Mouse (Mus musculus): ENCODE measurements at regions not wholly inside any gene's neighbourhood (a gene's known extent, or its start where the extent isn't known, plus 50 kb on each side); places are given as distances from the start of the nearest gene placed in this dataset.
A peak's percentile ranks its signal among the peaks of the same experiment; 100 is the strongest.

- no peak overlapping the region for H3K9ac ChIP-seq (ENCODE audit: low read length)
- no peak for ATAC-seq (replicated peaks; ENCODE audit: extremely low read depth, insufficient read depth, low FRiP score)
- WGBS = 82% methylated on average over 4 of the region's 4 CpGs
- H3K27ac ChIP-seq (ENCODE audit: low read length) = no peak overlapping the region
- H3K36me3 ChIP-seq (ENCODE audit: control insufficient read depth, insufficient read depth) = no peaks in the 10 kb centered on the region
- no peak overlapping the region for H3K4me2 ChIP-seq (ENCODE audit: low read depth, low read length)
- no peaks in the 10 kb centered on the region for H3K9me3 ChIP-seq (replicated peaks; ENCODE audit: control insufficient read depth, low read length)
- no peak overlapping the region for H3K4me3 ChIP-seq (ENCODE audit: low read length)
- peaks cover 7% of the 10 kb centered on the region; the same call in 1 of the 2 replicates for H3K4me1 ChIP-seq (ENCODE audit: control insufficient read depth, insufficient read depth, low read length)
- H3K27me3 ChIP-seq (ENCODE audit: control insufficient read depth, insufficient read depth, low read length) = no peaks in the 10 kb centered on the region
These were observed 152.4 kb downstream of the Zfp36l1 start for GRCm38 (mm10) chr12:79960446-79960845.

- Histone ChIP-seq H3K9ac (ENCODE audit: low read length) (no peak overlapping the region), H3K27ac (ENCODE audit: low read length) (no peak overlapping the region), H3K9me3 (replicated peaks; ENCODE audit: control insufficient read depth, low read length) (no peaks in the 10 kb centered on the region), H3K36me3 (ENCODE audit: control insufficient read depth, insufficient read depth) (no peaks in the 10 kb centered on the region), H3K4me3 (ENCODE audit: low read length) (no peak overlapping the region), H3K4me1 (ENCODE audit: control insufficient read depth, insufficient read depth, low read length) (peaks cover under 1% of the 10 kb centered on the region; the same call in 1 of the 2 replicates), H3K4me2 (ENCODE audit: low read depth, low read length) (no peak overlapping the region), H3K27me3 (ENCODE audit: control insufficient read depth, insufficient read depth, low read length) (no peaks in the 10 kb centered on the region)
- 79% methylated on average over 14 of the region's 14 CpGs for WGBS
- no peak for ATAC-seq (replicated peaks; ENCODE audit: extremely low read depth, insufficient read depth, low FRiP score)
These were observed 153.1 kb downstream of the Zfp36l1 start for GRCm38 (mm10) chr12:79959540-79960305.

DNA sequence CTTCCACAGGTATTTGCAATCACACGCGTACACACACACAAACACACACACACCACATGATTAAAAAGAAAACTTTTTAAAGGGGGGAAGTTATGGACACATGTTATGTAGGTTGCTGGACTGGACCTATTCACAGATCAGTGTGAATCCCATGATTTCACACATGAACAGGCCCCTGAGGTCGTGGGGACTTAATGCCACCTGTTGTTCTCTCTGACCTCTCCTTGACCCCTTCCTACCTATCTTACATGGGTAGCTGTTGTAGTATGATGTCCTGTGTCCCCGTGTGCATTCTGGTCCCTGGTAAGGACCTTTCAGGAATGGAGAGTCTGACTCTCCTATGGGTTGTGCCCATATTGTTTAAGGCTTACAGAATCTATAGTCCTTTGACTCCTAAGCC lies 155.6 kb downstream of the Zfp36l1 start:
- Histone ChIP-seq H3K27ac (ENCODE audit: low read length) (no peak overlapping the region), H3K4me1 (ENCODE audit: control insufficient read depth, insufficient read depth, low read length) (no peaks in the 10 kb centered on the region), H3K9ac (ENCODE audit: low read length) (no peak overlapping the region), H3K36me3 (ENCODE audit: control insufficient read depth, insufficient read depth) (no peaks in the 10 kb centered on the region), H3K27me3 (ENCODE audit: control insufficient read depth, insufficient read depth, low read length) (no peaks in the 10 kb centered on the region), H3K9me3 (replicated peaks; ENCODE audit: control insufficient read depth, low read length) (no peaks in the 10 kb centered on the region), H3K4me2 (ENCODE audit: low read depth, low read length) (no peak overlapping the region), H3K4me3 (ENCODE audit: low read length) (no peak overlapping the region)
- 77% methylated on average over 4 of the region's 4 CpGs for WGBS
- ATAC-seq (replicated peaks; ENCODE audit: extremely low read depth, insufficient read depth, low FRiP score) = no peak

- Histone ChIP-seq H3K9me3 (replicated peaks; ENCODE audit: control insufficient read depth, low read length) (no peaks in the 10 kb centered on the region), H3K4me3 (ENCODE audit: low read length) (no peak overlapping the region), H3K27ac (ENCODE audit: low read length) (no peak overlapping the region), H3K27me3 (ENCODE audit: control insufficient read depth, insufficient read depth, low read length) (no peaks in the 10 kb centered on the region), H3K4me1 (ENCODE audit: control insufficient read depth, insufficient read depth, low read length) (no peaks in the 10 kb centered on the region), H3K9ac (ENCODE audit: low read length) (no peak overlapping the region), H3K4me2 (ENCODE audit: low read depth, low read length) (no peak overlapping the region), H3K36me3 (ENCODE audit: control insufficient read depth, insufficient read depth) (no peaks in the 10 kb centered on the region)
- 67% methylated on average over 6 of the region's 6 CpGs for WGBS
- no peak for ATAC-seq (replicated peaks; ENCODE audit: extremely low read depth, insufficient read depth, low FRiP score)
These were observed 156.5 kb downstream of the Zfp36l1 start for GRCm38 (mm10) chr12:79956351-79956750.

- Histone ChIP-seq H3K36me3 (ENCODE audit: control insufficient read depth, insufficient read depth) (no peaks in the 10 kb centered on the region), H3K9ac (ENCODE audit: low read length) (no peak overlapping the region), H3K9me3 (replicated peaks; ENCODE audit: control insufficient read depth, low read length) (no peaks in the 10 kb centered on the region), H3K27ac (ENCODE audit: low read length) (no peak overlapping the region), H3K27me3 (ENCODE audit: control insufficient read depth, insufficient read depth, low read length) (no peaks in the 10 kb centered on the region), H3K4me2 (ENCODE audit: low read depth, low read length) (no peak overlapping the region), H3K4me3 (ENCODE audit: low read length) (no peak overlapping the region), H3K4me1 (ENCODE audit: control insufficient read depth, insufficient read depth, low read length) (no peaks in the 10 kb centered on the region)
- no peak for ATAC-seq (replicated peaks; ENCODE audit: extremely low read depth, insufficient read depth, low FRiP score)
- 91% methylated on average over 2 of the region's 2 CpGs for WGBS
These were observed 157.3 kb downstream of the Zfp36l1 start for GRCm38 (mm10) chr12:79955501-79955900.

DNA sequence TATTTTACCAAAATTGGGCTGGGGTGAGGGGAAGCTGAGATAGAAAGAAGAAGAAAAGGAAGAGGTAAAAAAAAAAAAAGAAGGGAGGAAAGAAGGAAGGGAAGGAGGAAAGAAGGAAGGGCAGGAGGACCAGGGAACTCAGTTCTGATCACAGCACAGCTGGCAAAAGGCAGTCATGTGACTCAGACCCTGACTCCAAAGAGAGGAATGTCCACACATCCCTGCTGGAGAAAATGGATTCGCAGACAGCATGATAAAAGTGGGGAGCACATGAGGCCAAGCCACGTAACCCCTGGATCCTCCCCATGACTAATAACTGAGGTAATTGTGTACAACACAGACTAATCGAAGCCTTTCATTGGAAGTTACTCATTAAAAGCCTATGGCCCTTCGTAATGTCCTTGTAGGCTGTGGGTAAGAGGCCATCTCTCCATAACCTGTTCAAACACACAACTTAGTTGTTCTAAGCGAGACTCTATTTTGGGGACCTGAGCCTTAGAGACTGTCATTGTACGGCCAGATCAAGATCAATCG lies 162.2 kb downstream of the Zfp36l1 start:
- Histone ChIP-seq H3K9me3 (replicated peaks; ENCODE audit: control insufficient read depth, low read length) (no peaks in the 10 kb centered on the region), H3K27ac (ENCODE audit: low read length) (no peak overlapping the region), H3K27me3 (ENCODE audit: control insufficient read depth, insufficient read depth, low read length) (no peaks in the 10 kb centered on the region), H3K4me3 (ENCODE audit: low read length) (no peak overlapping the region), H3K9ac (ENCODE audit: low read length) (no peak overlapping the region), H3K36me3 (ENCODE audit: control insufficient read depth, insufficient read depth) (no peaks in the 10 kb centered on the region), H3K4me1 (ENCODE audit: control insufficient read depth, insufficient read depth, low read length) (0 out of 2 replicates have a peak, but pooled peaks cover 2% of the 10 kb centered on the region), H3K4me2 (ENCODE audit: low read depth, low read length) (no peak overlapping the region)
- ATAC-seq (replicated peaks; ENCODE audit: extremely low read depth, insufficient read depth, low FRiP score) = no peak
- WGBS = 85% methylated on average over 7 of the region's 7 CpGs

DNA sequence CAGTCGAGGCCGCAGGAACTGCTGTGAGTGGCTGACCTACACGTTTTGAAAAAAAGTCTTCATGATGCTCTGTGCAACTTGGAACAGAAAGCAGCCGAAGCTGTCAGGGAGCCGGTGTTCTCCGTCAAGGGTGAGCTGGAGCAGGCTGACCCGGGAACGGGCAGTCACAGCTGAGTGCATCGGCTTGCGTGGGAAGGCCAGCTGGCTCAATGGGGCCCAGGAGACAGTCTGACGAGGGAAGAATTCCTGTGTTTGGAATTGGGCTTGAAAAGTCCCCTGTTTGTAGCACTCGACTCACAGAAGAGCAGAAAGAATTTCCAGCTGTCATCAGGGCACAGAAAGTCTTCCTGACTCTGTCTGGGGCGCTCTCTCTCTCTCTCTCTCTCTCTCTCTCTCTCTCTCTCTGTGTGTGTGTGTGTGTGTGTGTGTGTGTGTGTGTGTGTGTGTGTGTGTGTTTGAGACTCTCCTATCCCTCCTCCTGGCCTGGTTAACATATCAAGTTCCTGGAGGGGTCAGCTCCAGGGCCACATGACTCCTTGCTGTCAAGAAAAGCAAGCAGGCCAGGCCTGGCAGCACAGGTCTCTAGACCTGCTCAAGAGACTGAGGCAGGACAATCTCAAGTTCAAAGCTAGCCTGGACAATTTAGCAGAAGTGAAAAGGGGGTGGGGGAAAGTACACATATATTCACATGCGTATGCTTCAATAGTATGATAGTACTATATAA lies 163.6 kb downstream of the Zfp36l1 start:
- no peak overlapping the region for H3K4me3 ChIP-seq (ENCODE audit: low read length)
- 28% methylated on average over 14 of the region's 14 CpGs for WGBS
- peaks cover 12% of the 10 kb centered on the region for H3K4me1 ChIP-seq (ENCODE audit: control insufficient read depth, insufficient read depth, low read length)
- no peaks in the 10 kb centered on the region for H3K36me3 ChIP-seq (ENCODE audit: control insufficient read depth, insufficient read depth)
- H3K9ac ChIP-seq (ENCODE audit: low read length) = peak overlapping the region; percentile 1; the same call in 1 of the 2 replicates
- ATAC-seq (replicated peaks; ENCODE audit: extremely low read depth, insufficient read depth, low FRiP score) = peak; percentile 61; the same call in 1 of the 2 replicates
- peak overlapping the region; percentile 72 for H3K27ac ChIP-seq (ENCODE audit: low read length)
- H3K9me3 ChIP-seq (replicated peaks; ENCODE audit: control insufficient read depth, low read length) = no peaks in the 10 kb centered on the region
- H3K4me2 ChIP-seq (ENCODE audit: low read depth, low read length) = no peak overlapping the region
- no peaks in the 10 kb centered on the region for H3K27me3 ChIP-seq (ENCODE audit: control insufficient read depth, insufficient read depth, low read length)

GRCm38 (mm10) chr12:79947574-79947973 lies 165.2 kb downstream of the Zfp36l1 start:
- Histone ChIP-seq H3K4me3 (ENCODE audit: low read length) (no peak overlapping the region), H3K27me3 (ENCODE audit: control insufficient read depth, insufficient read depth, low read length) (no peaks in the 10 kb centered on the region), H3K9me3 (replicated peaks; ENCODE audit: control insufficient read depth, low read length) (no peaks in the 10 kb centered on the region), H3K4me2 (ENCODE audit: low read depth, low read length) (no peak overlapping the region), H3K4me1 (ENCODE audit: control insufficient read depth, insufficient read depth, low read length) (peaks cover 20% of the 10 kb centered on the region), H3K9ac (ENCODE audit: low read length) (no peak overlapping the region), H3K36me3 (ENCODE audit: control insufficient read depth, insufficient read depth) (no peaks in the 10 kb centered on the region), H3K27ac (ENCODE audit: low read length) (no peak overlapping the region)
- WGBS = 87% methylated on average over 4 of the region's 4 CpGs
- no peak for ATAC-seq (replicated peaks; ENCODE audit: extremely low read depth, insufficient read depth, low FRiP score)

DNA sequence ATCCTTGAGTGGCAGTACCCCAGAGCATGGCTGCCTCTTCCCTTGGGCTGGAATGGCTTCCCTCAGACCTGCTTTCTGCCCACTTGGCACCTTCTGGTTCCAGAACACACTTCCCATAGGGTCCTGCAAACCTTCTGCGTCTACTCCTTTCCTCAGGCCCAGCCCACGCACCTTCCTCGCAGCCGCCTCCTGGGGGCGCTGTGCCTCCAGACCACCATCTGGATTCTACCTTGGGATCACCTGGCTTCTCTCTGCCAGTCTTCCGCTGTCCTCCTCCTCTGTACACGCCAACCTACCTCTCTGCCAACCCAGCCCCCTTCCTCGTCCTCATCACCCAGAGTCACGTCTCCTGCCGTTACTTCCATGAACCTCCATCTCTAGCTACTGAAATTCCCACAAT lies 166.0 kb downstream of the Zfp36l1 start:
- no peaks in the 10 kb centered on the region for H3K36me3 ChIP-seq (ENCODE audit: control insufficient read depth, insufficient read depth)
- no peak overlapping the region for H3K4me3 ChIP-seq (ENCODE audit: low read length)
- H3K27me3 ChIP-seq (ENCODE audit: control insufficient read depth, insufficient read depth, low read length) = no peaks in the 10 kb centered on the region
- 88% methylated on average over 10 of the region's 10 CpGs for WGBS
- no peak for ATAC-seq (replicated peaks; ENCODE audit: extremely low read depth, insufficient read depth, low FRiP score)
- no peak overlapping the region for H3K4me2 ChIP-seq (ENCODE audit: low read depth, low read length)
- H3K4me1 ChIP-seq (ENCODE audit: control insufficient read depth, insufficient read depth, low read length) = peaks cover 20% of the 10 kb centered on the region
- H3K9ac ChIP-seq (ENCODE audit: low read length) = no peak overlapping the region
- no peaks in the 10 kb centered on the region for H3K9me3 ChIP-seq (replicated peaks; ENCODE audit: control insufficient read depth, low read length)
- H3K27ac ChIP-seq (ENCODE audit: low read length) = no peak overlapping the region
